8 mouse cellular contexts compared by ENCODE assay signal in the genomic region with DNA sequence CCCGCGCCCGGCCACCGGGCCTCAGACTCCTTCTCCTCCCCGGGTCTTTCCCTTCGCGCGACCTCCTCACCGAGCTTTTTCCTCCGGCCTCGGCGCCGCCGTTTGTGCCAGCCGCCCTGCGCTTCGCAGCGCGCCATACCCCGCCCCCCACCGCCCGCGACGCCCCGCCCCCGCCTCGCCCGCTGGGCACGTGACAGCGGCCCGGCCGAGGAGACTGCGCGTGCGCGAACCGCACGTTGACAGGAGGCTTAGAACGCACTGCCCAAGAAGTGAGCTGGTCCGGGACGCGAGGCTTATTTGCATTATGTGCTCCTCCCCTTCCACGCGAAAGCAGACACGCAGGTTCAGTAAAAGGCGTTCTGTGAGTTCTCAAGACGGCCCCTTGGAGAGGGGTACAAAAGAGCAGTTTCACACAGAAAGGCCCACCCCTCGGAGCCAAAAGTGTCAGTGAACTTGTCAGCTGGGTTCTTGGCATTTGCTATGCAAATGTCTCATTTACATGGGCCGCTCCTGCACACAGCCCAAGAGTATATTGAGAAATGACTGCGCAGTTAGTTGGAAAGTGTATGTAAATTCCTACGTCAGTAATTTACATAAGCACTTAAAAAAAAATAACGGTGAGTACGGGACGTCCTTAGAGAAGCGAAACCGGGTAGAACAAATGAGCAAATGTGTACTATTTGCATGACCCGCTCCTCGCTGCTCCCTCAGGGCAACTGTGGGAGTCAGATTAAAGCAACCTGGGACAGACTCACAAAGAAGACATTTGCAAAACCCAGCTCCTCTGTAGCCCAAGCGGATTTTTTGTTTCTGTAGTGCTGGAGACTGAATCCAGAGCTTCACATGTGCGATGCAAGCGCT. TPM values are rescaled to one million over a fixed set of nuclear protein-coding genes. Genes with fewer than 3 reads are reported as not detected.
DNase-seq lines count a peak whose midpoint lies in the region; ATAC-seq lines count a peak whose summit lies in the region.

A gene (minus strand): TSS at position 189 of the 861 bp plus-strand sequence.

- ATAC-seq in erythroid progenitor cell, adult 5-6 weeks (replicated peaks; ENCODE audit: low FRiP score, poor library complexity, severe bottlenecking) = peak; percentile 78
- peak; percentile 83 for ATAC-seq in heart, embryonic 13.5 days (ENCODE audit: extremely low read depth, insufficient number of reproducible peaks, low FRiP score, low TSS enrichment)
- ATAC-seq in liver, embryonic 12.5 days = peak; percentile 86
- peak; percentile 84 for ATAC-seq in stomach, embryonic 15.5 days (ENCODE audit: insufficient read depth, low FRiP score, low read depth)

- 1% methylated on average over 60 of the region's 61 CpGs for WGBS in heart, embryonic 13.5 days
- WGBS in liver, embryonic 12.5 days (ENCODE audit: insufficient replicate concordance) = 1% methylated on average over 60 of the region's 61 CpGs
- WGBS in stomach, embryonic 15.5 days = 2% methylated on average over 61 of the region's 61 CpGs

- peaks cover 50% of the 10 kb centered on the region for H3K4me1 ChIP-seq in heart, embryonic 13.5 days
- H3K4me1 ChIP-seq in liver, embryonic 12.5 days = peaks cover 56% of the 10 kb centered on the region
- H3K4me1 ChIP-seq in stomach, embryonic 15.5 days = peaks cover 41% of the 10 kb centered on the region

- H3K4me3 ChIP-seq in heart, embryonic 13.5 days = peak within 1 kb of the TSS; percentile 80
- peak within 1 kb of the TSS; percentile 84 for H3K4me3 ChIP-seq in liver, embryonic 12.5 days
- H3K4me3 ChIP-seq in stomach, embryonic 15.5 days (replicated peaks) = peak within 1 kb of the TSS; percentile 74

- peak within 1 kb of the TSS; percentile 96 for H3K9ac ChIP-seq in heart, embryonic 13.5 days
- peak within 1 kb of the TSS; percentile 90 for H3K9ac ChIP-seq in liver, embryonic 12.5 days
- peak within 1 kb of the TSS; percentile 65 for H3K9ac ChIP-seq in stomach, embryonic 15.5 days

- H3K36me3 ChIP-seq in heart, embryonic 13.5 days = peaks cover 56% of the 10 kb centered on the region
- H3K36me3 ChIP-seq in liver, embryonic 12.5 days = peaks cover 45% of the 10 kb centered on the region
- H3K36me3 ChIP-seq in stomach, embryonic 15.5 days = peaks cover 26% of the 10 kb centered on the region

- peak within 1 kb of the TSS; percentile 98 for H3K27ac ChIP-seq in heart, embryonic 13.5 days (replicated peaks)
- peak within 1 kb of the TSS; percentile 92 for H3K27ac ChIP-seq in liver, embryonic 12.5 days
- H3K27ac ChIP-seq in stomach, embryonic 15.5 days = peak within 1 kb of the TSS; percentile 98

- H3K9me3 ChIP-seq in heart, embryonic 13.5 days = no peaks in the 10 kb centered on the region
- H3K9me3 ChIP-seq in liver, embryonic 12.5 days (replicated peaks) = no peaks in the 10 kb centered on the region
- H3K9me3 ChIP-seq in stomach, embryonic 15.5 days = no peaks in the 10 kb centered on the region

- DNase-seq in CD4-positive helper T cell, adult 2 months (ENCODE audit: low read depth, low spot score) = peak; percentile 97
- peak; percentile 78 for DNase-seq in brain, embryonic 18.5 days (ENCODE audit: low read depth, low spot score)
- peak; percentile 98 for DNase-seq in kidney, postnatal 10 days
- peak; percentile 93 to 96 for DNase-seq in natural killer cell, adult 2 months (ENCODE audit: low spot score in 2 of 2)

- H3K4me2 ChIP-seq in heart, embryonic 13.5 days = peak within 1 kb of the TSS; percentile 87
- peak within 1 kb of the TSS; percentile 81 for H3K4me2 ChIP-seq in liver, embryonic 12.5 days
- peak within 1 kb of the TSS; percentile 77 for H3K4me2 ChIP-seq in stomach, embryonic 15.5 days

- H3K27me3 ChIP-seq in heart, embryonic 13.5 days (replicated peaks) = no peaks in the 10 kb centered on the region
- no peaks in the 10 kb centered on the region for H3K27me3 ChIP-seq in liver, embryonic 12.5 days (replicated peaks)
- no peaks in the 10 kb centered on the region for H3K27me3 ChIP-seq in stomach, embryonic 15.5 days (replicated peaks)

RNA-seq across cellular contexts. Expression of the gene that starts here (rescaled TPM):
- 13.0 and 13.4 TPM in 2 replicates for total RNA-seq in erythroid progenitor cell, adult 5-6 weeks (2015; ENCODE audit: low replicate concordance)
- 4.9 and 9.6 TPM in 2 replicates for total RNA-seq in erythroid progenitor cell, adult 5-6 weeks (2017; ENCODE audit: low replicate concordance)
- 48.1 and 52.7 TPM in 2 replicates for polyA plus RNA-seq in heart, embryonic 13.5 days (2015; fragmentation: Nextera tagmentation; extraction: Ambion mirVana)
- 39.9 and 41.9 TPM in 2 replicates for polyA plus RNA-seq in liver, embryonic 12.5 days (2016; fragmentation: Nextera tagmentation; extraction: Ambion mirVana)
- polyA plus RNA-seq in stomach, embryonic 15.5 days (2015; fragmentation: Nextera tagmentation; extraction: Ambion mirVana) = 68.9 and 73.7 TPM in 2 replicates

Comparison
In these comparisons a context has a peak if more than half of its experiments do, and no peak if none do; other contexts are left out.
1. Peak in every context shown above with its lines: DNase-seq, ATAC-seq, H3K4me3 ChIP-seq and H3K27ac ChIP-seq.